Mouse (Mus musculus): Measurements from ENCODE around the gene Adam22. TPM values are rescaled to one million over a fixed set of nuclear protein-coding genes. Genes with fewer than 3 reads are reported as not detected.

The Adam22 gene
- polyA plus RNA-seq, 1 experiment from 2014 or later, result 10.2 TPM

- Histone ChIP-seq H3K4me2 (replicated peaks; ENCODE audit: low read depth, low read length) (no peak overlapping the region), H3K27me3 (ENCODE audit: control insufficient read depth, insufficient read depth, low read length) (no peaks in the 10 kb centered on the region), H3K9me3 (ENCODE audit: control insufficient read depth, low read length) (no peaks in the 10 kb centered on the region), H3K9ac (ENCODE audit: low read depth, low read length) (no peak overlapping the region), H3K36me3 (ENCODE audit: control insufficient read depth, insufficient read depth, low read length) (no peaks in the 10 kb centered on the region), H3K4me3 (ENCODE audit: low read length) (no peak overlapping the region), H3K27ac (ENCODE audit: low read depth, low read length) (no peak overlapping the region), H3K4me1 (ENCODE audit: control insufficient read depth, insufficient read depth, low read length) (no peaks in the 10 kb centered on the region)
- WGBS, result 88% methylated on average over 3 of the region's 3 CpGs
- no peak for ATAC-seq (ENCODE audit: low FRiP score, low TSS enrichment)
Measured at GRCm38 (mm10) chr5:8111691-8112090, 256.3 kb downstream of the Adam22 start.

GRCm38 (mm10) chr5:8095689-8096088, 272.3 kb downstream of the Adam22 start:
- Histone ChIP-seq H3K9ac (ENCODE audit: low read depth, low read length) (no peak overlapping the region), H3K36me3 (ENCODE audit: control insufficient read depth, insufficient read depth, low read length) (no peaks in the 10 kb centered on the region), H3K4me1 (ENCODE audit: control insufficient read depth, insufficient read depth, low read length) (no peaks in the 10 kb centered on the region), H3K27me3 (ENCODE audit: control insufficient read depth, insufficient read depth, low read length) (no peaks in the 10 kb centered on the region), H3K4me2 (replicated peaks; ENCODE audit: low read depth, low read length) (no peak overlapping the region), H3K9me3 (ENCODE audit: control insufficient read depth, low read length) (no peaks in the 10 kb centered on the region), H3K4me3 (ENCODE audit: low read length) (no peak overlapping the region), H3K27ac (ENCODE audit: low read depth, low read length) (no peak overlapping the region)
- 89% methylated on average over 1 of the region's 1 CpGs for WGBS
- no peak for ATAC-seq (ENCODE audit: low FRiP score, low TSS enrichment)

GRCm38 (mm10) chr5:8094921-8095320, 273.0 kb downstream of the Adam22 start:
- H3K36me3 ChIP-seq (ENCODE audit: control insufficient read depth, insufficient read depth, low read length), result no peaks in the 10 kb centered on the region
- no peaks in the 10 kb centered on the region for H3K9me3 ChIP-seq (ENCODE audit: control insufficient read depth, low read length)
- H3K4me3 ChIP-seq (ENCODE audit: low read length), result no peak overlapping the region
- WGBS, result 57% methylated on average over 5 of the region's 5 CpGs
- no peaks in the 10 kb centered on the region for H3K27me3 ChIP-seq (ENCODE audit: control insufficient read depth, insufficient read depth, low read length)
- no peak overlapping the region for H3K9ac ChIP-seq (ENCODE audit: low read depth, low read length)
- H3K4me1 ChIP-seq (ENCODE audit: control insufficient read depth, insufficient read depth, low read length), result no peaks in the 10 kb centered on the region
- ATAC-seq (ENCODE audit: low FRiP score, low TSS enrichment), result no peak
- H3K27ac ChIP-seq (ENCODE audit: low read depth, low read length), result no peak overlapping the region
- no peak overlapping the region for H3K4me2 ChIP-seq (replicated peaks; ENCODE audit: low read depth, low read length)

- no peak overlapping the region for H3K4me3 ChIP-seq (ENCODE audit: low read length)
- H3K4me1 ChIP-seq (ENCODE audit: control insufficient read depth, insufficient read depth, low read length), result no peaks in the 10 kb centered on the region
- 88% methylated on average over 3 of the region's 3 CpGs for WGBS
- H3K27me3 ChIP-seq (ENCODE audit: control insufficient read depth, insufficient read depth, low read length), result no peaks in the 10 kb centered on the region
- H3K4me2 ChIP-seq (replicated peaks; ENCODE audit: low read depth, low read length), result no peak overlapping the region
- no peaks in the 10 kb centered on the region for H3K9me3 ChIP-seq (ENCODE audit: control insufficient read depth, low read length)
- no peak for ATAC-seq (ENCODE audit: low FRiP score, low TSS enrichment)
- no peak overlapping the region for H3K27ac ChIP-seq (ENCODE audit: low read depth, low read length)
- H3K9ac ChIP-seq (ENCODE audit: low read depth, low read length), result no peak overlapping the region
- H3K36me3 ChIP-seq (ENCODE audit: control insufficient read depth, insufficient read depth, low read length), result no peaks in the 10 kb centered on the region
Measured at GRCm38 (mm10) chr5:8088147-8088546, 279.8 kb downstream of the Adam22 start.

GRCm38 (mm10) chr5:8085661-8086060, 282.3 kb downstream of the Adam22 start:
- no peak overlapping the region for H3K27ac ChIP-seq (ENCODE audit: low read depth, low read length)
- 91% methylated on average over 3 of the region's 3 CpGs for WGBS
- H3K4me3 ChIP-seq (ENCODE audit: low read length), result no peak overlapping the region
- H3K4me1 ChIP-seq (ENCODE audit: control insufficient read depth, insufficient read depth, low read length), result no peaks in the 10 kb centered on the region
- H3K4me2 ChIP-seq (replicated peaks; ENCODE audit: low read depth, low read length), result no peak overlapping the region
- no peak overlapping the region for H3K9ac ChIP-seq (ENCODE audit: low read depth, low read length)
- ATAC-seq (ENCODE audit: low FRiP score, low TSS enrichment), result no peak
- no peaks in the 10 kb centered on the region for H3K36me3 ChIP-seq (ENCODE audit: control insufficient read depth, insufficient read depth, low read length)
- no peaks in the 10 kb centered on the region for H3K9me3 ChIP-seq (ENCODE audit: control insufficient read depth, low read length)
- H3K27me3 ChIP-seq (ENCODE audit: control insufficient read depth, insufficient read depth, low read length), result no peaks in the 10 kb centered on the region

DNA sequence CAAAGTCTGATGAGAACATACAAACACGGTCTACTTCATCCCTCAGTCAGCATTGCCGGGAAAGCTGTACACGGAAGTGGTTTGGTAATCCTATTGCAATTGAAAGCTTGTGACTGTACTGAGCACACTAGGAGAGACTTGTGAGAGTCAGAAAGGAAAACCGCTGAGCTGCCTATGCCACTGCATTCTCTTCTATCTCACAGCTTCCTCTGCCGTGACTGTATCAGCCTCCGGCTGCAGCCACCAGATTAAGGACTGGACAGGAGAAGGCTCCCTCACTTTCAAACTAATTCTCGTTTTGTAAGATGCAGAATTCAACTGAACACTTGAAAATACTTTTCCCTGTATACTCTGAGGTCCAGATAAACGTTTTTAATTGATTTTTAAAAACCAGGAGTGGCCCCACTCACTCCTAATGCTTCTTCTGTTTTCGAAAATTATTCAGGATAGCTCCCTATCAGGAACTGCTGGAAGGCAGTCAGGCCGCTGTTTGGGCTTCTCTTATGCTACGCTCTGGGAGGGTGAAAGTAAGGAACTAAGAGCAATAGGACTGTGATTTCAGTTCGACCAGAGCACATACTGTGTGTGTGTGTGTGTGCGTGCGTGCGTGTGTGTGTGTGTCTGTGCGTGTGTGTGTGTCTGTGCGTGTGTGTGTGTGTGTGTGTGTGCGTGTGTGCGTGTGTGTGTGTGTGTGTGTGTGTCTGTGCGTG, 285.0 kb downstream of the Adam22 start:
- Histone ChIP-seq H3K9ac (ENCODE audit: low read depth, low read length) (no peak overlapping the region), H3K27ac (ENCODE audit: low read depth, low read length) (no peak overlapping the region), H3K36me3 (ENCODE audit: control insufficient read depth, insufficient read depth, low read length) (no peaks in the 10 kb centered on the region), H3K4me2 (replicated peaks; ENCODE audit: low read depth, low read length) (no peak overlapping the region), H3K9me3 (ENCODE audit: control insufficient read depth, low read length) (no peaks in the 10 kb centered on the region), H3K4me1 (ENCODE audit: control insufficient read depth, insufficient read depth, low read length) (no peaks in the 10 kb centered on the region), H3K27me3 (ENCODE audit: control insufficient read depth, insufficient read depth, low read length) (no peaks in the 10 kb centered on the region), H3K4me3 (ENCODE audit: low read length) (no peak overlapping the region)
- WGBS, result 77% methylated on average over 20 of the region's 20 CpGs
- no peak for ATAC-seq (ENCODE audit: low FRiP score, low TSS enrichment)

DNA sequence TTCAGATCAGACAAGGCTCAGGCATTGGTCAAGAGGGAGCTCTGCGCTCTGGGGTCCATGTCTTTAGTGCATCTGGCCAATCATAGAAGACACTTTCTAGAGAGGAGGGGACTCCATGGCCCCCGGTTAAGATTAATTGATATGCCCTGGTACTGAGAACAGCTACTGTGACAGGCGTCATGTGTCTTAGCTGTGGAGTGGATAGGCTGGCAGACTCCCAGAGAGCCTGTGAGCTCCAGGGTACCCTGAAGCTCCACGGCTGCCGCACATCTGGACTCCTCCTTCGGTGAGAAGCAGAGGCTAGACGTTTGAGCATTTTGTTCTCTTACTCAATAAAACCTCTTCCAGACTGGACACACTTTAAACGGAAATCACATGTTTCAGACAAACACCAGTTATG, 290.5 kb downstream of the Adam22 start:
- H3K4me3 ChIP-seq (ENCODE audit: low read length), result no peak overlapping the region
- ATAC-seq (ENCODE audit: low FRiP score, low TSS enrichment), result no peak
- H3K27me3 ChIP-seq (ENCODE audit: control insufficient read depth, insufficient read depth, low read length), result no peaks in the 10 kb centered on the region
- no peaks in the 10 kb centered on the region for H3K4me1 ChIP-seq (ENCODE audit: control insufficient read depth, insufficient read depth, low read length)
- H3K36me3 ChIP-seq (ENCODE audit: control insufficient read depth, insufficient read depth, low read length), result 0 out of 2 replicates have a peak, but pooled peaks cover 2% of the 10 kb centered on the region
- H3K9ac ChIP-seq (ENCODE audit: low read depth, low read length), result no peak overlapping the region
- no peak overlapping the region for H3K27ac ChIP-seq (ENCODE audit: low read depth, low read length)
- no peaks in the 10 kb centered on the region for H3K9me3 ChIP-seq (ENCODE audit: control insufficient read depth, low read length)
- WGBS, result 87% methylated on average over 8 of the region's 8 CpGs
- no peak overlapping the region for H3K4me2 ChIP-seq (replicated peaks; ENCODE audit: low read depth, low read length)

DNA sequence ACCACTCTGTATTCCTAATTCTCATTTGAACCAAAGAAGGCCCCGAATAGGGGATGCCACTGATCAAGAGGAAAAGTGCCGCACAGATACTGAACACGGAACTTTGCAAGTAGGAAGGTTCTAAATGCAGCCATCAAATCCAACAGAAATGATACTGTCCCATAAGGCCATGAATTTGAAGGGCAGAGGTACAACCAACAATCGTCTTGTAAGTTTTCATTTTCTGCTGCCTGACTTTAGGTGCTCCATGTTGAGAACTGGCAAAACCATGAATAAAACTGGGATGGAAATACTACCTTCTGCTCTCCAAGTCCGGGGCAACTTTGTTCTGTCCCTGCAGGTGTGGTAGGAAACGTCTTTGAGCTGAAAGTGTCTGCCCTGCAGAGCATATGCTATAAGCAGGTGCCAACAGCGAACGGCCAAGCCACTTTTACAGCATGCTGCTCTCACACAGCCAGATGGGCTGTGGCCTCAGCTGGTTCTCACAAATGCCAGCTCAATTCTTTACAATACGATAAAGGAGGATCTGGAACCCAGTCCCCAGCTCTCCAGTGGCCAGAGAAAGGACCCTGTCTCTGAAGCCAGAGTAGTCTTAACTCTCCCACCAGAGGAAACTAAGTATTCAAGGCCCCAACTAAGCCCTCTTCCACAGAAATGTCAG, 293.9 kb downstream of the Adam22 start:
- ATAC-seq (ENCODE audit: low FRiP score, low TSS enrichment), result no peak
- H3K4me2 ChIP-seq (replicated peaks; ENCODE audit: low read depth, low read length), result no peak overlapping the region
- H3K9me3 ChIP-seq (ENCODE audit: control insufficient read depth, low read length), result no peaks in the 10 kb centered on the region
- H3K27me3 ChIP-seq (ENCODE audit: control insufficient read depth, insufficient read depth, low read length), result no peaks in the 10 kb centered on the region
- peaks cover 8% of the 10 kb centered on the region for H3K36me3 ChIP-seq (ENCODE audit: control insufficient read depth, insufficient read depth, low read length)
- H3K27ac ChIP-seq (ENCODE audit: low read depth, low read length), result no peak overlapping the region
- no peaks in the 10 kb centered on the region for H3K4me1 ChIP-seq (ENCODE audit: control insufficient read depth, insufficient read depth, low read length)
- 90% methylated on average over 9 of the region's 9 CpGs for WGBS
- no peak overlapping the region for H3K4me3 ChIP-seq (ENCODE audit: low read length)
- H3K9ac ChIP-seq (ENCODE audit: low read depth, low read length), result no peak overlapping the region

DNA sequence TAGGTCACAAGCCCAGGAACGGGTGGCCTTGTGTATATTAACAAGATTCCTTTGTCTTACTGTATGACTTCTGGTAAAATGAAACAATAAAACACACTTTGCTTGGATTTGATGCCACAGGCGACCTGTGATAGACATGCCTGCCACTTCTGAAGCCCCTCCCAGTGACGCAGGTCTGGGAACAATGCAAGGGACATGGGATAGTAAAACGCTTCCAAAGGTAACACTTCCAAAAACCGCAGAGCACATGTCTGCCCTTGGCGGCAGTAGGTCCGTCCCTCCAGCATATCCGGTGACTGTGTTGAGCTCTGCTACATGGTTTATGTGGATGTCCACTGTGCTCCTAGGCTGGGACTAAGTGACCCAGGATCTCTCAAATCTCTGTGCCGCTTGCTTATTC, 294.6 kb downstream of the Adam22 start:
- no peak for ATAC-seq (ENCODE audit: low FRiP score, low TSS enrichment)
- no peaks in the 10 kb centered on the region for H3K9me3 ChIP-seq (ENCODE audit: control insufficient read depth, low read length)
- no peak overlapping the region for H3K9ac ChIP-seq (ENCODE audit: low read depth, low read length)
- no peak overlapping the region for H3K4me3 ChIP-seq (ENCODE audit: low read length)
- H3K27ac ChIP-seq (ENCODE audit: low read depth, low read length), result no peak overlapping the region
- no peaks in the 10 kb centered on the region for H3K27me3 ChIP-seq (ENCODE audit: control insufficient read depth, insufficient read depth, low read length)
- no peaks in the 10 kb centered on the region for H3K4me1 ChIP-seq (ENCODE audit: control insufficient read depth, insufficient read depth, low read length)
- H3K4me2 ChIP-seq (replicated peaks; ENCODE audit: low read depth, low read length), result no peak overlapping the region
- peaks cover 10% of the 10 kb centered on the region for H3K36me3 ChIP-seq (ENCODE audit: control insufficient read depth, insufficient read depth, low read length)
- 93% methylated on average over 9 of the region's 9 CpGs for WGBS

Data from kidney, embryonic 14.5 days (tissue).